Mouse (Mus musculus) bone marrow, adult 2 months (tissue): ENCODE results near the gene Nr3c2.

ENCODE experiments used
- CTCF ChIP-seq: fragments of 200-500 bp; IDR thresholded peaks from 2 replicates; pipeline ENCODE4 v1.5.1; 2011; ENCODE audit warnings: low read length, control low read depth; ENCODE audit not compliant: control insufficient read depth, insufficient read depth
- POLR2A ChIP-seq: fragments of 200-500 bp; IDR thresholded peaks from 2 replicates; pipeline ENCODE4 v1.6.1; 2011; ENCODE audit warnings: low read depth, mild to moderate bottlenecking, control low read depth, low read length, borderline replicate concordance; ENCODE audit not compliant: control insufficient read depth

DNA sequence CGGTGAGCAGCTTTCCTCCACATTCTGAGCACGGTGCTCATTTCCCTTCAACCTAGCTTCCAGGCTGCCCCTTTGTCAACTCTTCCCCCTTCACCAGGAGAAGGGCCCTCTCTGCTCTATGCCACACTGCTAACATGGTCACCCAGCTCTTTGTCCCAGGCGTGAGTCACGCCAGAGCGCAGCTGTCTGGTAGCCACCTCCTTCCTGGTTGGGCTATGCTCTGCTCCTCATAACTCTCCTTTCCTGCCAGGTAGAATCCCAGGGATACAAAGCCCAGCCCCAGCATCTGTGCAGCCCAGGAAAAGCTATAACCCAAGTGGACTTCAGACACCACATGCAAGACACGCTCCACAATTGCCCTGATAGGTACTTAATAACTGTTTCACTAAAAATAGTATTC is 362.0 kb downstream of the Nr3c2 start:
- TF ChIP-seq CTCF (no peak), POLR2A (no peak)
